Mouse (Mus musculus) lung, embryonic 14.5 days (tissue): ENCODE measurements around the gene Pgbd1. TPM values are rescaled to one million over a fixed set of nuclear protein-coding genes. Genes with fewer than 3 reads are reported as not detected.
"Not testable (repeated sequence)": the region's sequence is repeated elsewhere in the genome, so short reads cannot be mapped to it uniquely, and the experiment has no call there.

Source experiments
- ATAC-seq: fragments of 200-750 bp; cut with Nextera tagmentation; 2 replicates; pipeline ENCODE4 v1.8.0; 2017; ENCODE audit warnings: mild to moderate bottlenecking, moderate TSS enrichment, moderate library complexity; ENCODE audit not compliant: insufficient read depth
- DNase-seq: peaks from one replicate; pipeline ENCODE4 v3.0.0-alpha.2; 2015
- H3K27ac ChIP-seq: fragments of 300-500 bp; sonication (generic); 2 replicates; pipeline ENCODE4 v1.5.1; 2014; ENCODE audit warnings: low read depth, mild to moderate bottlenecking, moderate library complexity
- H3K27me3 ChIP-seq: fragments of 300-500 bp; sonication (generic); 2 replicates; pipeline ENCODE4 v1.6.1; 2014; ENCODE audit warnings: low read length, control low read depth; ENCODE audit not compliant: insufficient read depth
- H3K36me3 ChIP-seq: fragments of 300-500 bp; sonication (generic); 2 replicates; pipeline ENCODE4 v1.6.1; 2014; ENCODE audit warnings: control low read depth; ENCODE audit not compliant: insufficient read depth
- H3K4me1 ChIP-seq: fragments of 300-500 bp; sonication (generic); 2 replicates; pipeline ENCODE4 v1.6.1; 2014; ENCODE audit warnings: antibody characterized with exemption, control low read depth; ENCODE audit not compliant: insufficient read depth
- H3K4me2 ChIP-seq: fragments of 300-500 bp; sonication (generic); 2 replicates; pipeline ENCODE4 v1.6.1; 2014; ENCODE audit warnings: mild to moderate bottlenecking
- H3K4me3 ChIP-seq: fragments of 300-500 bp; sonication (generic); 2 replicates; pipeline ENCODE4 v1.5.1; 2014; ENCODE audit warnings: low read depth, low read length
- H3K9ac ChIP-seq: fragments of 300-500 bp; sonication (generic); 2 replicates; pipeline ENCODE4 v1.6.1; 2014
- H3K9me3 ChIP-seq: fragments of 300-500 bp; sonication (generic); 2 replicates; pipeline ENCODE4 v1.6.1; 2016; ENCODE audit warnings: low read depth, low read length, control low read depth
- CTCF ChIP-seq: IDR thresholded peaks from 2 replicates; pipeline ENCODE4 v1.5.1; 2016; ENCODE audit warnings: antibody characterized with exemption, low read depth
- WGBS: fragments of 180-500 bp; shearing (Covaris S2); extraction: QIAGEN DNeasy Blood & Tissue Kit; methylation state at CpG from one replicate; pipeline ENCODE4 v1.1.7; 2014; 5-methylcytosine and 5-hydroxymethylcytosine counted together
- polyA plus RNA-seq: library from polyadenylated mRNA; unstranded; fragments of >200 nt; fragmentation: Nextera tagmentation; extraction: Ambion mirVana; gene quantifications from 2 replicates; pipeline ENCODE4 v1.2.1, GENCODE M21; 2014

Pgbd1 gene
- polyA plus RNA-seq, 1 experiment from 2014 or later, result 2.3 TPM

- no peak for TF ChIP-seq CTCF
- peak within 1 kb of the TSS; percentile 93 for H3K9ac ChIP-seq
- H3K4me3 ChIP-seq, result peak within 1 kb of the TSS; percentile 79
- no peaks in the 10 kb centered on the region for H3K9me3 ChIP-seq
- WGBS, result under 1% methylated on average over 35 of the region's 35 CpGs
- H3K36me3 ChIP-seq, result peaks cover 19% of the 10 kb centered on the region
- H3K4me1 ChIP-seq, result 0 out of 2 replicates have a peak, but pooled peaks cover 5% of the 10 kb centered on the region
- ATAC-seq (peak; percentile 97), DNase-seq (peak; percentile 95)
- H3K4me2 ChIP-seq, result peak within 1 kb of the TSS; percentile 76
- no peaks in the 10 kb centered on the region for H3K27me3 ChIP-seq
- peak within 1 kb of the TSS; percentile 77 for H3K27ac ChIP-seq
These were observed 38.5 kb downstream of the Pgbd1 start, which contains the start of gene Zkscan3 for GRCm38 (mm10) chr13:21402287-21402846. TSS of gene Zkscan3 (minus strand) at chr13:21402755.

GRCm38 (mm10) chr13:21401636-21402286 is 39.1 kb downstream of the Pgbd1 start:
- DNase-seq, result peak; percentile 51
- Histone ChIP-seq H3K27me3 (no peaks in the 10 kb centered on the region), H3K4me2 (peak overlapping the region; percentile 76), H3K9ac (peak overlapping the region; percentile 93), H3K9me3 (no peaks in the 10 kb centered on the region), H3K36me3 (peaks cover 19% of the 10 kb centered on the region), H3K27ac (peak overlapping the region; percentile 77), H3K4me1 (0 out of 2 replicates have a peak, but pooled peaks cover 5% of the 10 kb centered on the region), H3K4me3 (peak overlapping the region; percentile 79)
- no peak for TF ChIP-seq CTCF
- peak; percentile 33; the same call in 1 of the 2 replicates for ATAC-seq
- 5% methylated on average over 12 of the region's 12 CpGs for WGBS

- no peak for ATAC-seq
- WGBS, result 62% methylated on average over 3 of the region's 3 CpGs
- H3K9ac ChIP-seq, result peak overlapping the region; percentile 93
These were observed 39.7 kb downstream of the Pgbd1 start for GRCm38 (mm10) chr13:21401166-21401565.

GRCm38 (mm10) chr13:21397486-21397885 is 43.4 kb downstream of the Pgbd1 start:
- H3K9ac ChIP-seq, result no peak overlapping the region
- DNase-seq (no peak), ATAC-seq (no peak)
- no peak overlapping the region for H3K4me3 ChIP-seq
- no peak overlapping the region for H3K27ac ChIP-seq
- 75% methylated on average over 2 of the region's 2 CpGs for WGBS
- H3K9me3 ChIP-seq, result no peaks in the 10 kb centered on the region
- H3K36me3 ChIP-seq, result peaks cover 56% of the 10 kb centered on the region
- H3K4me2 ChIP-seq, result no peak overlapping the region
- no peak for TF ChIP-seq CTCF
- H3K4me1 ChIP-seq, result 0 out of 2 replicates have a peak, but pooled peaks cover 5% of the 10 kb centered on the region
- H3K27me3 ChIP-seq, result no peaks in the 10 kb centered on the region

More at GRCm38 (mm10) chr13:21401166-21401565, 39.7 kb downstream of the Pgbd1 start:
- no peaks in the 10 kb centered on the region for H3K27me3 ChIP-seq
- no peak for DNase-seq
- H3K4me3 ChIP-seq, result peak overlapping the region; percentile 79
- H3K4me1 ChIP-seq, result 0 out of 2 replicates have a peak, but pooled peaks cover 5% of the 10 kb centered on the region
- no peaks in the 10 kb centered on the region for H3K9me3 ChIP-seq
- no peak for TF ChIP-seq CTCF
- no peak overlapping the region for H3K27ac ChIP-seq
- H3K36me3 ChIP-seq, result peaks cover 24% of the 10 kb centered on the region
- peak overlapping the region; percentile 76 for H3K4me2 ChIP-seq

- peaks cover 68% of the 10 kb centered on the region for H3K36me3 ChIP-seq
- H3K4me1 ChIP-seq, H3K9ac ChIP-seq, DNase-seq, H3K4me2 ChIP-seq, H3K4me3 ChIP-seq, H3K9me3 ChIP-seq, H3K27ac ChIP-seq, H3K27me3 ChIP-seq: not testable (repeated sequence)
- WGBS, result 91% methylated on average over 9 of the region's 18 CpGs
- peak; percentile 38 for ATAC-seq
These were observed 44.8 kb downstream of the Pgbd1 start for GRCm38 (mm10) chr13:21396048-21396447.

GRCm38 (mm10) chr13:21395623-21396022 is 45.2 kb downstream of the Pgbd1 start:
- no peak for ATAC-seq
- H3K4me1 ChIP-seq, result no peaks in the 10 kb centered on the region
- H3K27me3 ChIP-seq, result no peaks in the 10 kb centered on the region
- no peak overlapping the region for H3K4me2 ChIP-seq
- H3K4me3 ChIP-seq, result no peak overlapping the region
- H3K36me3 ChIP-seq, result peaks cover 70% of the 10 kb centered on the region
- no peaks in the 10 kb centered on the region for H3K9me3 ChIP-seq
- no peak for TF ChIP-seq CTCF
- no peak overlapping the region for H3K9ac ChIP-seq
- 90% methylated on average over 6 of the region's 6 CpGs for WGBS
- no peak overlapping the region for H3K27ac ChIP-seq
- no peak for DNase-seq

GRCm38 (mm10) chr13:21395211-21395610 is 45.6 kb downstream of the Pgbd1 start:
- no peak overlapping the region for H3K27ac ChIP-seq
- no peak overlapping the region for H3K9ac ChIP-seq
- WGBS, result 92% methylated on average over 1 of the region's 1 CpGs
- H3K4me1 ChIP-seq, result no peaks in the 10 kb centered on the region
- H3K4me3 ChIP-seq, result no peak overlapping the region
- ATAC-seq, result no peak
- H3K36me3 ChIP-seq, result peaks cover 74% of the 10 kb centered on the region
- no peaks in the 10 kb centered on the region for H3K27me3 ChIP-seq
- H3K9me3 ChIP-seq, result no peaks in the 10 kb centered on the region
- H3K4me2 ChIP-seq, result no peak overlapping the region
- TF ChIP-seq CTCF, result no peak
- DNase-seq, result no peak
